In genomic region chr11:50212060-50212739, GRCm38 (mm10) we compare ENCODE assay signal across 9 mouse cellular contexts. TPM values are rescaled to one million over a fixed set of nuclear protein-coding genes. Genes with fewer than 3 reads are reported as not detected.
DNase-seq lines count a peak whose midpoint lies in the region; ATAC-seq and TF ChIP-seq lines count a peak whose summit lies in the region.
"Had no signal": no experiment of that assay in that cellular context is flagged by ENCODE, and none has a peak within 500 bp of the region (broad histone marks: within the 10 kb centered on the region; RNA-seq: fewer than 3 reads in every experiment).

No protein-coding gene starts in this region.

- H3K27me3 ChIP-seq in heart, embryonic 12.5 days (replicated peaks) = no peaks in the 10 kb centered on the region
- no peaks in the 10 kb centered on the region for H3K27me3 ChIP-seq in liver, embryonic 12.5 days (replicated peaks)
- no peaks in the 10 kb centered on the region for H3K27me3 ChIP-seq in liver, embryonic 11.5 days (replicated peaks; ENCODE audit: control insufficient read depth, insufficient read depth, low read length)
- H3K27me3 ChIP-seq in small intestine, adult 2 months (ENCODE audit: control insufficient read depth, insufficient read depth, low read length) = no peaks in the 10 kb centered on the region

- peak overlapping the region; percentile 43 for H3K4me2 ChIP-seq in heart, embryonic 12.5 days
- H3K4me2 ChIP-seq in liver, embryonic 12.5 days = no peak overlapping the region
- H3K4me2 ChIP-seq in liver, embryonic 11.5 days = no peak overlapping the region

- no peak for TF ChIP-seq CTCF in small intestine, adult 2 months (IDR thresholded peaks at IDR 0.05; ENCODE audit: extremely low read depth, insufficient read length, insufficient replicate concordance, low read depth, low read length)

- peak overlapping the region; percentile 83 for H3K27ac ChIP-seq in heart, embryonic 12.5 days (ENCODE audit: poor library complexity, severe bottlenecking)
- peak overlapping the region; percentile 60 for H3K27ac ChIP-seq in liver, embryonic 12.5 days
- no peak overlapping the region for H3K27ac ChIP-seq in liver, embryonic 11.5 days (ENCODE audit: low read depth, low read length)
- H3K27ac ChIP-seq in small intestine, adult 2 months (ENCODE audit: insufficient read depth, low read depth, low read length) = peak overlapping the region; percentile 88

- H3K4me3 ChIP-seq in heart, embryonic 12.5 days = no peak overlapping the region
- no peak overlapping the region for H3K4me3 ChIP-seq in liver, embryonic 12.5 days
- no peak overlapping the region for H3K4me3 ChIP-seq in liver, embryonic 11.5 days (ENCODE audit: low read depth, low read length)
- no peak overlapping the region for H3K4me3 ChIP-seq in small intestine, adult 2 months (ENCODE audit: low read depth, low read length)

- peak overlapping the region; percentile 43; the same call in 1 of the 2 replicates for H3K9ac ChIP-seq in heart, embryonic 12.5 days
- H3K9ac ChIP-seq in liver, embryonic 12.5 days = no peak overlapping the region
- H3K9ac ChIP-seq in liver, embryonic 11.5 days (ENCODE audit: low read depth, low read length) = no peak overlapping the region
- H3K9ac ChIP-seq: forebrain, postnatal 0 days had no signal

- peaks cover 51% of the 10 kb centered on the region for H3K4me1 ChIP-seq in heart, embryonic 12.5 days (replicated peaks)
- peaks cover 79% of the 10 kb centered on the region for H3K4me1 ChIP-seq in liver, embryonic 12.5 days
- H3K4me1 ChIP-seq in liver, embryonic 11.5 days (replicated peaks; ENCODE audit: control insufficient read depth, insufficient read depth, low read length) = peaks cover 35% of the 10 kb centered on the region
- H3K4me1 ChIP-seq in small intestine, adult 2 months (ENCODE audit: control insufficient read depth, insufficient read depth, insufficient read length, low read length) = peaks cover 18% of the 10 kb centered on the region

- DNase-seq in heart, adult 8-10 months (ENCODE audit: low spot score) = no peak
- no peak for DNase-seq in liver, embryonic 11.5 days (ENCODE audit: low spot score)
- peak; percentile 66 for DNase-seq in NIH3T3 (ENCODE audit: low read depth)
- no peak for DNase-seq in spleen, adult 12 weeks (ENCODE audit: low spot score)
- no peak for DNase-seq in left cerebral cortex, adult 8-10 months (ENCODE audit: low spot score in 2 of 2)
- DNase-seq: forebrain, postnatal 0 days had no signal

- WGBS in heart, embryonic 12.5 days = 73% methylated on average over 3 of the region's 3 CpGs
- WGBS in liver, embryonic 12.5 days (ENCODE audit: insufficient replicate concordance) = 46% methylated on average over 3 of the region's 3 CpGs
- 64% methylated on average over 3 of the region's 3 CpGs for WGBS in liver, embryonic 11.5 days
- 51% methylated on average over 3 of the region's 3 CpGs for WGBS in small intestine, adult 2 months

- peaks cover 15% of the 10 kb centered on the region for H3K36me3 ChIP-seq in heart, embryonic 12.5 days
- H3K36me3 ChIP-seq in liver, embryonic 12.5 days = peaks cover 16% of the 10 kb centered on the region
- H3K36me3 ChIP-seq in liver, embryonic 11.5 days (ENCODE audit: control insufficient read depth, insufficient read depth, low read length) = peaks cover 6% of the 10 kb centered on the region
- H3K36me3 ChIP-seq in small intestine, adult 2 months (ENCODE audit: control insufficient read depth, insufficient read depth, low read length) = peaks cover 8% of the 10 kb centered on the region

- ATAC-seq in heart, embryonic 12.5 days (ENCODE audit: insufficient number of reproducible peaks, low FRiP score) = no peak
- no peak for ATAC-seq in liver, embryonic 12.5 days
- ATAC-seq in liver, embryonic 11.5 days (replicated peaks; ENCODE audit: low FRiP score) = no peak
- ATAC-seq: forebrain, postnatal 0 days had no signal

- H3K9me3 ChIP-seq in heart, embryonic 12.5 days (replicated peaks) = no peaks in the 10 kb centered on the region
- no peaks in the 10 kb centered on the region for H3K9me3 ChIP-seq in liver, embryonic 12.5 days (replicated peaks)
- no peaks in the 10 kb centered on the region for H3K9me3 ChIP-seq in liver, embryonic 11.5 days (ENCODE audit: control insufficient read depth, low read length)

- TF ChIP-seq POLR2A in small intestine, adult 2 months (IDR thresholded peaks at IDR 0.05; ENCODE audit: low read depth, low read length) = no peak

RNA-seq across cellular contexts. Expression of gene Mgat4b, which starts 1.5 kb away (rescaled TPM):
- 35.4 and 39.3 TPM in 2 replicates for polyA plus RNA-seq in heart, embryonic 12.5 days (2016; fragmentation: Nextera tagmentation; extraction: Ambion mirVana)
- total RNA-seq in heart, adult 8-10 months (2022) = 10 to 100 TPM; 68.4 to 90.0 (median 76.3) TPM
- 29.1 and 30.7 TPM in 2 replicates for polyA plus RNA-seq in liver, embryonic 12.5 days (2016; fragmentation: Nextera tagmentation; extraction: Ambion mirVana)
- polyA plus RNA-seq in liver, embryonic 11.5 days (2014; fragmentation: Nextera tagmentation; extraction: Ambion mirVana) = 22.3 and 25.4 TPM in 2 replicates
- 116 and 171 TPM in 2 replicates for polyA plus RNA-seq in small intestine, adult 2 months (2012; rRNA removed)
- 10 to 100 TPM; 61.3 to 68.0 (median 65.8) TPM for total RNA-seq in left cerebral cortex, adult 8-10 months (2022)

RNA-seq across cellular contexts. Expression of gene Sqstm1, which starts 1.6 kb away (rescaled TPM):
- polyA plus RNA-seq in heart, embryonic 12.5 days (2016; fragmentation: Nextera tagmentation; extraction: Ambion mirVana) = 209 and 210 TPM in 2 replicates
- 100 to 1,000 TPM; 431 to 551 (median 475) TPM for total RNA-seq in heart, adult 8-10 months (2022)
- polyA plus RNA-seq in liver, embryonic 12.5 days (2016; fragmentation: Nextera tagmentation; extraction: Ambion mirVana) = 143 and 152 TPM in 2 replicates
- 176 and 177 TPM in 2 replicates for polyA plus RNA-seq in liver, embryonic 11.5 days (2014; fragmentation: Nextera tagmentation; extraction: Ambion mirVana)
- 89.1 and 171 TPM in 2 replicates for polyA plus RNA-seq in small intestine, adult 2 months (2012; rRNA removed)
- total RNA-seq in left cerebral cortex, adult 8-10 months (2022) = 100 to 1,000 TPM; 498 to 523 (median 522) TPM

RNA-seq across cellular contexts. Expression of gene Ltc4s, which starts 26.2 kb away (rescaled TPM):
- 0.63 and 0.70 TPM in 2 replicates for polyA plus RNA-seq in heart, embryonic 12.5 days (2016; fragmentation: Nextera tagmentation; extraction: Ambion mirVana)
- 10 to 100 TPM in 1 of 4 experiments, 1 to 10 TPM in 3; 4.7 to 11.8 (median 6.6) TPM for total RNA-seq in heart, adult 8-10 months (2022)
- 0.87 and 1.0 TPM in 2 replicates for polyA plus RNA-seq in liver, embryonic 12.5 days (2016; fragmentation: Nextera tagmentation; extraction: Ambion mirVana)
- 0.82 and 2.6 TPM in 2 replicates for polyA plus RNA-seq in liver, embryonic 11.5 days (2014; fragmentation: Nextera tagmentation; extraction: Ambion mirVana)
- 44.3 and 51.3 TPM in 2 replicates for polyA plus RNA-seq in small intestine, adult 2 months (2012; rRNA removed)
- total RNA-seq in left cerebral cortex, adult 8-10 months (2022) = 10 to 100 TPM in 1 of 4 experiments, 1 to 10 TPM in 3; 8.0 to 15.8 (median 8.8) TPM

RNA-seq across cellular contexts. Expression of gene Mrnip, which starts 38.0 kb away (rescaled TPM):
- polyA plus RNA-seq in heart, embryonic 12.5 days (2016; fragmentation: Nextera tagmentation; extraction: Ambion mirVana) = 10.1 and 11.6 TPM in 2 replicates
- total RNA-seq in heart, adult 8-10 months (2022) = 1 to 10 TPM; 1.6 to 3.5 (median 2.7) TPM
- 8.6 and 8.7 TPM in 2 replicates for polyA plus RNA-seq in liver, embryonic 12.5 days (2016; fragmentation: Nextera tagmentation; extraction: Ambion mirVana)
- polyA plus RNA-seq in liver, embryonic 11.5 days (2014; fragmentation: Nextera tagmentation; extraction: Ambion mirVana) = 13.9 and 18.7 TPM in 2 replicates
- polyA plus RNA-seq in small intestine, adult 2 months (2012; rRNA removed) = 0.95 and 3.8 TPM in 2 replicates
- total RNA-seq in left cerebral cortex, adult 8-10 months (2022) = 10 to 100 TPM; 14.4 to 19.1 (median 15.7) TPM

Comparison
In these comparisons a context has a peak if more than half of its experiments do, and no peak if none do; other contexts are left out.
1. RNA of gene Ltc4s, which starts 26.2 kb away (polyA plus RNA-seq): 44.3 to 51.3 TPM in small intestine, adult 2 months; 0.82 to 2.6 TPM in liver, embryonic 11.5 days, 0.87 to 1.0 TPM in liver, embryonic 12.5 days and 0.63 to 0.70 TPM in heart, embryonic 12.5 days; every median in the first group is over 10 times any median in the second.